Mouse (Mus musculus) small intestine, adult 2 months (tissue): ENCODE results near the gene Sin3b.

Experiments
- CTCF ChIP-seq: fragments of 200-500 bp; IDR thresholded peaks from 2 replicates; pipeline ENCODE4 v1.5.1; 2012; ENCODE audit warnings: low read depth, mild to moderate bottlenecking, control low read depth, inconsistent platforms, low read length, moderate library complexity, mixed read lengths; ENCODE audit not compliant: insufficient replicate concordance, insufficient read length; ENCODE audit errors: extremely low read depth
- POLR2A ChIP-seq: fragments of 200-500 bp; IDR thresholded peaks from 2 replicates; pipeline ENCODE4 v1.6.1; 2012; ENCODE audit warnings: low read depth, mild to moderate bottlenecking, control low read depth, inconsistent platforms, low read length, moderate library complexity

DNA sequence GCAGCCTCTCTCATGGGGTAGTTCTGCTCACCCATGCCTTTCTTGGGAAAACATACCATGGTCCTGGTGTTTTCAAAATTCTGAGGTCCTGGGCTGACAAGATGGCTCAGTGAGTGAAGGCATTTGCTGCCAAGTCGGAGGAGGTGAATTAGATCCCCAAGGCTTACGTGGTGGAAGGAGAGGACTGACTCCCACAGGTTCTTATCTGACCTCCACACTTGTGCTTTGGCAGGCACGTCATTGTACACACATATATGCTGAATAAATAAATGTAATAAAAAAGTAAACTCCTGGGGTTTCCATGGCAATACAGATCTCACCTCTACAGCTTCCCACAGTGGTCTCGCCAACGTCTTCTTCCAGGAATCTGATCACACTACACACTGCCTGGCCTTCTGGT is 6.5 kb upstream of the Sin3b start:
- no peak for TF ChIP-seq POLR2A
- no peak for TF ChIP-seq CTCF
